Mouse (Mus musculus) heart, postnatal 0 days (tissue): ENCODE results near the gene Pik3ip1. TPM values are rescaled to one million over a fixed set of nuclear protein-coding genes. Genes with fewer than 3 reads are reported as not detected.

ENCODE experiments used
- ATAC-seq: fragments of 200-750 bp; cut with Nextera tagmentation; 2 replicates; pipeline ENCODE4 v1.8.0; 2017; ENCODE audit warnings: low read depth, moderate number of reproducible peaks, moderate library complexity; ENCODE audit not compliant: insufficient read depth
- DNase-seq: peaks from one replicate; pipeline ENCODE4 v3.0.0-alpha.2; 2016; ENCODE audit warnings: low spot score
- H3K27ac ChIP-seq: fragments of 300-500 bp; sonication (generic); 2 replicates; pipeline ENCODE4 v1.5.1; 2014; ENCODE audit warnings: low read depth, mild to moderate bottlenecking
- H3K27me3 ChIP-seq: fragments of 300-500 bp; sonication (generic); 2 replicates; pipeline ENCODE4 v1.6.1; 2014; ENCODE audit warnings: low read length, mixed read lengths; ENCODE audit not compliant: control insufficient read depth, insufficient read depth
- H3K36me3 ChIP-seq: fragments of 300-500 bp; sonication (generic); replicated peaks from 2 replicates; pipeline ENCODE4 v1.6.1; 2014; ENCODE audit warnings: low read length, mixed read lengths; ENCODE audit not compliant: control insufficient read depth, insufficient read depth
- H3K4me1 ChIP-seq: fragments of 300-500 bp; sonication (generic); 2 replicates; pipeline ENCODE4 v1.6.1; 2014; ENCODE audit warnings: antibody characterized with exemption; ENCODE audit not compliant: control insufficient read depth, insufficient read depth
- H3K4me2 ChIP-seq: fragments of 300-500 bp; sonication (generic); 2 replicates; pipeline ENCODE4 v1.6.1; 2014; ENCODE audit warnings: low read depth, mild to moderate bottlenecking, low read length, moderate library complexity
- H3K4me3 ChIP-seq: fragments of 300-500 bp; sonication (generic); 2 replicates; pipeline ENCODE4 v1.5.1; 2014; ENCODE audit warnings: low read depth, low read length
- H3K9ac ChIP-seq: fragments of 300-500 bp; sonication (generic); replicated peaks from 2 replicates; pipeline ENCODE4 v1.6.1; 2014; ENCODE audit warnings: low read depth, low read length, mixed read lengths
- H3K9me3 ChIP-seq: fragments of 300-500 bp; sonication (generic); replicated peaks from 2 replicates; pipeline ENCODE4 v1.6.1; 2016; ENCODE audit warnings: low read length; ENCODE audit not compliant: control insufficient read depth
- CTCF ChIP-seq: IDR thresholded peaks from 2 replicates; pipeline ENCODE4 v1.5.1; 2016; ENCODE audit warnings: antibody characterized with exemption, control low read depth, low read depth
- EP300 ChIP-seq: IDR thresholded peaks from 2 replicates; pipeline ENCODE4 v1.6.1; 2016; ENCODE audit warnings: antibody characterized with exemption, low read depth
- WGBS: fragments of 180-500 bp; shearing (Covaris S2); extraction: QIAGEN DNeasy Blood & Tissue Kit; methylation state at CpG from one replicate; pipeline ENCODE4 v1.1.7; 2014; 5-methylcytosine and 5-hydroxymethylcytosine counted together
- polyA plus RNA-seq: library from polyadenylated mRNA; unstranded; fragments of >200 nt; fragmentation: Nextera tagmentation; extraction: Ambion mirVana; gene quantifications from 2 replicates; pipeline ENCODE4 v1.2.1, GENCODE M21; 2015
- total RNA-seq: library from RNA; depleted of rRNA; stranded (reverse); fragments of >200 nt; gene quantifications from 2 replicates; pipeline ENCODE4 v1.2.3, GENCODE M21; 2014; ENCODE audit warnings: low replicate concordance

Pik3ip1 gene
- total and polyA plus RNA-seq, 2 experiments from 2014 or later, result 44.7 to 57.6 TPM

GRCm38 (mm10) chr11:3328806-3329775 is 1.1 kb upstream of the Pik3ip1 start:
- peak overlapping the region; percentile 87 for H3K27ac ChIP-seq
- DNase-seq (no peak), ATAC-seq (no peak)
- no peak overlapping the region for H3K4me3 ChIP-seq
- no peaks in the 10 kb centered on the region for H3K9me3 ChIP-seq
- no peak overlapping the region for H3K9ac ChIP-seq
- H3K36me3 ChIP-seq, result peaks cover 14% of the 10 kb centered on the region
- peaks cover 23% of the 10 kb centered on the region for H3K4me1 ChIP-seq
- H3K4me2 ChIP-seq, result peak overlapping the region; percentile 89; the same call in 1 of the 2 replicates
- H3K27me3 ChIP-seq, result no peaks in the 10 kb centered on the region
- TF ChIP-seq EP300 (no peak), CTCF (no peak)
- 62% methylated on average over 11 of the region's 11 CpGs for WGBS

GRCm38 (mm10) chr11:3330566-3330965 is 365 bp downstream of the Pik3ip1 start:
- TF ChIP-seq EP300, result no peak
- TF ChIP-seq CTCF, result peak; percentile 57
- Histone ChIP-seq H3K4me2 (peak overlapping the region; percentile 89), H3K27me3 (no peaks in the 10 kb centered on the region), H3K27ac (peak overlapping the region; percentile 87), H3K36me3 (peaks cover 25% of the 10 kb centered on the region), H3K9ac (peak overlapping the region; percentile 76), H3K4me1 (peaks cover 37% of the 10 kb centered on the region), H3K4me3 (peak overlapping the region; percentile 69), H3K9me3 (no peaks in the 10 kb centered on the region)
- 0% methylated on average over 9 of the region's 9 CpGs for WGBS
- ATAC-seq, result peak; percentile 59
- peak; percentile 88 for DNase-seq

- H3K36me3 ChIP-seq, result peaks cover 25% of the 10 kb centered on the region
- H3K4me2 ChIP-seq, result peak overlapping the region; percentile 89
- TF ChIP-seq CTCF (no peak), EP300 (no peak)
- no peaks in the 10 kb centered on the region for H3K9me3 ChIP-seq
- peak overlapping the region; percentile 76 for H3K9ac ChIP-seq
- peak overlapping the region; percentile 69 for H3K4me3 ChIP-seq
- peaks cover 43% of the 10 kb centered on the region for H3K4me1 ChIP-seq
- peak overlapping the region; percentile 87 for H3K27ac ChIP-seq
- DNase-seq, result no peak
- no peaks in the 10 kb centered on the region for H3K27me3 ChIP-seq
- ATAC-seq, result no peak
- 2% methylated on average over 14 of the region's 14 CpGs for WGBS
These were observed 970 bp downstream of the Pik3ip1 start for GRCm38 (mm10) chr11:3330991-3331750.

GRCm38 (mm10) chr11:3331756-3332642 is 1.8 kb downstream of the Pik3ip1 start:
- DNase-seq (peak; percentile 98), ATAC-seq (peak; percentile 92)
- Histone ChIP-seq H3K9me3 (no peaks in the 10 kb centered on the region), H3K27ac (peak overlapping the region; percentile 87), H3K9ac (peak overlapping the region; percentile 76), H3K36me3 (peaks cover 25% of the 10 kb centered on the region), H3K4me2 (peak overlapping the region; percentile 89), H3K27me3 (no peaks in the 10 kb centered on the region), H3K4me3 (peak overlapping the region; percentile 69), H3K4me1 (peaks cover 49% of the 10 kb centered on the region)
- WGBS, result under 1% methylated on average over 68 of the region's 75 CpGs
- TF ChIP-seq CTCF (no peak), EP300 (peak; percentile 56)
